Mouse (Mus musculus) cortical plate, adult 2 months (tissue): ENCODE data around the gene Snx4.

Experiments used
- CTCF ChIP-seq: fragments of 200-500 bp; IDR thresholded peaks from 2 replicates; pipeline ENCODE4 v1.5.1; 2011; ENCODE audit warnings: mild to moderate bottlenecking, control low read depth, low read length; ENCODE audit not compliant: insufficient read depth; ENCODE audit errors: extremely low read depth
- POLR2A ChIP-seq: fragments of 200-500 bp; IDR thresholded peaks from 2 replicates; pipeline ENCODE4 v1.6.1; 2011; ENCODE audit warnings: mild to moderate bottlenecking, low read length, control low read depth; ENCODE audit not compliant: insufficient read depth; ENCODE audit errors: extremely low read depth

- no peak for TF ChIP-seq CTCF
- no peak for TF ChIP-seq POLR2A
These were observed 95.1 kb downstream of the Snx4 start for GRCm38 (mm10) chr16:33346376-33346775.
